Mouse (Mus musculus): ENCODE data around the gene Slc13a1. TPM values are rescaled to one million over a fixed set of nuclear protein-coding genes. Genes with fewer than 3 reads are reported as not detected.
A peak's percentile ranks its signal among the peaks of the same experiment; 100 is the strongest.

Gene Slc13a1
- polyA plus RNA-seq, 1 experiment from 2014 or later, result 0.12 TPM

DNA sequence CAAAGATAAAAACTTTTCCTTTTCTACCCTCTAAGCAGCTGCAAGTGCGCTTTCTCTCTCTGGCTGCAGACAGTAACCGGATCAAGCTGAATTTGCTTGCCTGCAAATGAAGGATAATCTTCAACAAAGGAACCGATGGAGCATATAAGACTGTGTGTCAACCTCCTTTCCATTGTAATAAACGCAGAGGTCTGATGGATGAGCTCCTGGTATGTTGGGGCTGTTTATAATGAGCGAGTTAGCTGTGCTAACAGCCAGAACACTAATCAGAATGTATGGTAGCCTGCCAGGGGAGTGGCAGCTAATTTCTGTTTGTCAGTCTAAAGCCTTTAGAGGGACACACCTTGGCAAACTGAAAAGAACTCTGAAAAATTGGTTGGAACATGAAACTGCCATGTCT is 62.2 kb downstream of the Slc13a1 start:
- Histone ChIP-seq H3K27ac (ENCODE audit: low read depth, low read length) (no peak overlapping the region), H3K9ac (replicated peaks; ENCODE audit: low read depth, low read length) (no peak overlapping the region), H3K4me3 (ENCODE audit: low read depth, low read length) (no peak overlapping the region), H3K4me2 (ENCODE audit: low read depth, low read length) (no peak overlapping the region), H3K4me1 (ENCODE audit: control insufficient read depth, insufficient read depth, low read length) (no peaks in the 10 kb centered on the region), H3K9me3 (ENCODE audit: control insufficient read depth, low read length) (no peaks in the 10 kb centered on the region; the same call in 1 of the 2 replicates), H3K36me3 (ENCODE audit: control insufficient read depth, insufficient read depth, low read length) (no peaks in the 10 kb centered on the region), H3K27me3 (ENCODE audit: control insufficient read depth, insufficient read depth, low read length) (no peaks in the 10 kb centered on the region)
- WGBS, result 12% methylated on average over 5 of the region's 5 CpGs
- peak; percentile 49; the same call in 1 of the 2 replicates for ATAC-seq (ENCODE audit: low read depth)

GRCm38 (mm10) chr6:24101281-24101680 is 66.6 kb downstream of the Slc13a1 start:
- Histone ChIP-seq H3K36me3 (ENCODE audit: control insufficient read depth, insufficient read depth, low read length) (no peaks in the 10 kb centered on the region), H3K4me2 (ENCODE audit: low read depth, low read length) (no peak overlapping the region), H3K27me3 (ENCODE audit: control insufficient read depth, insufficient read depth, low read length) (no peaks in the 10 kb centered on the region), H3K27ac (ENCODE audit: low read depth, low read length) (no peak overlapping the region), H3K4me3 (ENCODE audit: low read depth, low read length) (no peak overlapping the region), H3K9ac (replicated peaks; ENCODE audit: low read depth, low read length) (no peak overlapping the region), H3K4me1 (ENCODE audit: control insufficient read depth, insufficient read depth, low read length) (no peaks in the 10 kb centered on the region), H3K9me3 (ENCODE audit: control insufficient read depth, low read length) (no peaks in the 10 kb centered on the region)
- WGBS, result 84% methylated on average over 1 of the region's 1 CpGs
- ATAC-seq (ENCODE audit: low read depth), result no peak

- Histone ChIP-seq H3K36me3 (ENCODE audit: control insufficient read depth, insufficient read depth, low read length) (no peaks in the 10 kb centered on the region), H3K9ac (replicated peaks; ENCODE audit: low read depth, low read length) (no peak overlapping the region), H3K4me3 (ENCODE audit: low read depth, low read length) (no peak overlapping the region), H3K27me3 (ENCODE audit: control insufficient read depth, insufficient read depth, low read length) (no peaks in the 10 kb centered on the region), H3K9me3 (ENCODE audit: control insufficient read depth, low read length) (no peaks in the 10 kb centered on the region), H3K27ac (ENCODE audit: low read depth, low read length) (no peak overlapping the region), H3K4me2 (ENCODE audit: low read depth, low read length) (no peak overlapping the region), H3K4me1 (ENCODE audit: control insufficient read depth, insufficient read depth, low read length) (no peaks in the 10 kb centered on the region)
- no peak for ATAC-seq (ENCODE audit: low read depth)
- WGBS, result 27% methylated on average over 5 of the region's 5 CpGs
Measured at GRCm38 (mm10) chr6:24100705-24101104, 67.2 kb downstream of the Slc13a1 start.

DNA sequence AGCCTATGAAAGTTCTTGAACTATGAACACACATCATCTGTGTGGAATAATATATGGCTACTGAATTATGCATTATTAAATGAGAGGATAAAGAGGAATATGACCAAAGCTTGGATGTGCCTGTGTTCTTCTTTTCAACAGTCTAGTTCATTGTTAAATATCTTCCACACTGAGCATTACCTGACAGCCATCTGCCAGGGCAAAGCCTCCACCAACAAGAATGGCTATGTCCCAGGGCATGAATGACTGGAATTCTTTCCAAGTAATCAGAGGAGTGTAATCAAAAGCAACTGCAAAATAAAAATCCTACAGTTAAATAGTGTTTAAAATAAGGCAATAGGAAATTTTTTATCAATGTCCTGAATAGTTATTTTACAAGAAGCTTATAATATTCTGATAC is 70.5 kb downstream of the Slc13a1 start:
- Histone ChIP-seq H3K9ac (replicated peaks; ENCODE audit: low read depth, low read length) (no peak overlapping the region), H3K4me3 (ENCODE audit: low read depth, low read length) (no peak overlapping the region), H3K36me3 (ENCODE audit: control insufficient read depth, insufficient read depth, low read length) (no peaks in the 10 kb centered on the region), H3K27ac (ENCODE audit: low read depth, low read length) (no peak overlapping the region), H3K4me1 (ENCODE audit: control insufficient read depth, insufficient read depth, low read length) (no peaks in the 10 kb centered on the region), H3K27me3 (ENCODE audit: control insufficient read depth, insufficient read depth, low read length) (no peaks in the 10 kb centered on the region), H3K4me2 (ENCODE audit: low read depth, low read length) (no peak overlapping the region), H3K9me3 (ENCODE audit: control insufficient read depth, low read length) (no peaks in the 10 kb centered on the region)
- no peak for ATAC-seq (ENCODE audit: low read depth)

DNA sequence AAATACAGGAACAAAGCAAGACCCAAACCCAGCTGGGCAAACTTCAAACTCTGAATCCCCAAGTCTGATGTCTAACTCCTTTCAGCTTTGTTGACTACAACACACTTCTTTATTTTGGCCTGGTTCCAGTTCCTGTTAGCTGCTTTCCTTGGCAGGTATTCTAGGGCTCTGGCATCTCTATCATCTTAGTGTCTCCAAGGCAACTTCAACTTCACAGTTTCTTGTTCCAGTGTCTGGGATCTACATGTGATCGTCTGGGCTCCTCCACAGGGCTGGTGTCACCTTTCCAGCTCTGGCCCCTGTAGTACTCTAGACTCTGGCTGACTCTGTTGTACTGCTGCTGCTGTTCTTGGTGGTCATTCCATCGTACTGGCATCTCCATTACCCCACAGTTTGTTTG is 91.8 kb downstream of the Slc13a1 start:
- Histone ChIP-seq H3K9ac (replicated peaks; ENCODE audit: low read depth, low read length) (no peak overlapping the region), H3K4me3 (ENCODE audit: low read depth, low read length) (no peak overlapping the region), H3K4me2 (ENCODE audit: low read depth, low read length) (no peak overlapping the region), H3K4me1 (ENCODE audit: control insufficient read depth, insufficient read depth, low read length) (no peaks in the 10 kb centered on the region), H3K27me3 (ENCODE audit: control insufficient read depth, insufficient read depth, low read length) (no peaks in the 10 kb centered on the region), H3K9me3 (ENCODE audit: control insufficient read depth, low read length) (no peaks in the 10 kb centered on the region), H3K36me3 (ENCODE audit: control insufficient read depth, insufficient read depth, low read length) (no peaks in the 10 kb centered on the region), H3K27ac (ENCODE audit: low read depth, low read length) (no peak overlapping the region)
- ATAC-seq (ENCODE audit: low read depth), result no peak
- WGBS, result 82% methylated on average over 2 of the region's 2 CpGs

DNA sequence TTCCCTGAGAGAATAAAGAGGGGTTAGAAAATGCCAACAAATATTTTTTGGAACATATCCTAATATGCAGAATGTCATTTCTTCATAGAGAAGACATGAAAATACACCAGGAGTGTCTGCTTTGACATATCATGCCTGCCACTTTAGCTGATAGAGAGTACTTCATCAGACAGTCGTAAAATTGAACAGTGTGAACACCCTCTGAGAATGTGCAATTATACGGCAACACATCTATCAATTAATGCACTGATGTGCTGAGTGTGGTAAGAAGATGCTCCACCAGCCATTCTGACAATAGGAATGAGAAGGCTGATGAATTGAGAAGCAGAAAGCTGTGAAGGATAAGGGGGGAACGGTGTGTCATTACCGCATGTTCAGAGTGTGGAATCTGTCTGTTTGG is 95.1 kb downstream of the Slc13a1 start:
- no peak overlapping the region for H3K4me3 ChIP-seq (ENCODE audit: low read depth, low read length)
- H3K4me2 ChIP-seq (ENCODE audit: low read depth, low read length), result no peak overlapping the region
- H3K9ac ChIP-seq (replicated peaks; ENCODE audit: low read depth, low read length), result no peak overlapping the region
- no peaks in the 10 kb centered on the region for H3K4me1 ChIP-seq (ENCODE audit: control insufficient read depth, insufficient read depth, low read length)
- H3K27ac ChIP-seq (ENCODE audit: low read depth, low read length), result no peak overlapping the region
- no peaks in the 10 kb centered on the region for H3K27me3 ChIP-seq (ENCODE audit: control insufficient read depth, insufficient read depth, low read length)
- 0 out of 2 replicates have a peak, but pooled peaks have one; percentile 54 for ATAC-seq (ENCODE audit: low read depth)
- H3K36me3 ChIP-seq (ENCODE audit: control insufficient read depth, insufficient read depth, low read length), result no peaks in the 10 kb centered on the region
- no peaks in the 10 kb centered on the region for H3K9me3 ChIP-seq (ENCODE audit: control insufficient read depth, low read length)
- WGBS, result 59% methylated on average over 4 of the region's 4 CpGs

DNA sequence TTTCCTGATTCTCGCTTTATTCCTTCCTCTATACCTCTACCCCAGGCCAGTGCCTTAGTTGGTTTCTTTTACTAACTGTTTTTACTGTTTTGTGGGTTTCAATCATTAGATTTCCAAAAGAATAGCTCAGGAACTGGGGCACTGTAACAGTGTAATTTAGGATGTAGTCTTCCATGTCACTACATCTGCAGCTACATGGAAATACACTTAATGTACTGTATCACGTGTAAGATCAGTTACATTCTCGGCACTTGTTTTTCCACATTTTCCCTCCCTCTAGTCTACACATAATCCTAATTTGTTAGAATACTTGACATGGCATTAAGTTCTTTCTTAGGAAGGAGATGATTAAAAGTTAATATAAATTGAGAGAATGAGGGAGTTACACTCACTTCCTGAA is 108.1 kb downstream of the Slc13a1 start:
- WGBS, result 88% methylated on average over 3 of the region's 3 CpGs
- no peak overlapping the region for H3K9ac ChIP-seq (replicated peaks; ENCODE audit: low read depth, low read length)
- H3K9me3 ChIP-seq (ENCODE audit: control insufficient read depth, low read length), result no peaks in the 10 kb centered on the region
- H3K4me3 ChIP-seq (ENCODE audit: low read depth, low read length), result no peak overlapping the region
- H3K27me3 ChIP-seq (ENCODE audit: control insufficient read depth, insufficient read depth, low read length), result no peaks in the 10 kb centered on the region
- no peak overlapping the region for H3K4me2 ChIP-seq (ENCODE audit: low read depth, low read length)
- ATAC-seq (ENCODE audit: low read depth), result no peak
- H3K27ac ChIP-seq (ENCODE audit: low read depth, low read length), result no peak overlapping the region
- no peaks in the 10 kb centered on the region for H3K36me3 ChIP-seq (ENCODE audit: control insufficient read depth, insufficient read depth, low read length)
- H3K4me1 ChIP-seq (ENCODE audit: control insufficient read depth, insufficient read depth, low read length), result no peaks in the 10 kb centered on the region

DNA sequence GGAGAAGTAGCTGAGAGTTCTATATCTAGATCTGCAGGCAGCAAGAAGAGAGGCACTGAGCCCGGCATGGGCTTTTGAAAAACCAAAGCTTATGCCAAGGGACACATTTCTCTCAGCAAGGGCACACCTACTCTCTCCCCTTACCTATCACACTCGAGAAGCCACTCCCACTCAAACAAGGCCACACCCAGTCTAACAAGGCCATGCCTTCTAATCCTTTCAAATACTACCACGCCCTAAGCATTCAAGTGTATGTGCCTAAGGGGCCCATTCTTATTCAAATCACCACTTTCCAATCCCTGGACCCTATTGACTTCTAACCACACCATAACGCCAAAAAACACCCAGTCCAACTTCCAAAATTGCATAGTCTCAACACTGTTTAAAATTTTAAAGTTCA is 112.8 kb downstream of the Slc13a1 start:
- no peak overlapping the region for H3K4me2 ChIP-seq (ENCODE audit: low read depth, low read length)
- H3K4me1 ChIP-seq (ENCODE audit: control insufficient read depth, insufficient read depth, low read length), result no peaks in the 10 kb centered on the region
- WGBS, result 91% methylated on average over 4 of the region's 4 CpGs
- no peak for ATAC-seq (ENCODE audit: low read depth)
- no peaks in the 10 kb centered on the region for H3K9me3 ChIP-seq (ENCODE audit: control insufficient read depth, low read length)
- no peak overlapping the region for H3K4me3 ChIP-seq (ENCODE audit: low read depth, low read length)
- no peaks in the 10 kb centered on the region for H3K36me3 ChIP-seq (ENCODE audit: control insufficient read depth, insufficient read depth, low read length)
- H3K27ac ChIP-seq (ENCODE audit: low read depth, low read length), result no peak overlapping the region
- no peaks in the 10 kb centered on the region for H3K27me3 ChIP-seq (ENCODE audit: control insufficient read depth, insufficient read depth, low read length)
- no peak overlapping the region for H3K9ac ChIP-seq (replicated peaks; ENCODE audit: low read depth, low read length)

GRCm38 (mm10) chr6:24054086-24054710 is 113.7 kb downstream of the Slc13a1 start:
- no peak for ATAC-seq (ENCODE audit: low read depth)
- Histone ChIP-seq H3K4me2 (ENCODE audit: low read depth, low read length) (no peak overlapping the region), H3K4me1 (ENCODE audit: control insufficient read depth, insufficient read depth, low read length) (no peaks in the 10 kb centered on the region), H3K27ac (ENCODE audit: low read depth, low read length) (no peak overlapping the region), H3K27me3 (ENCODE audit: control insufficient read depth, insufficient read depth, low read length) (no peaks in the 10 kb centered on the region), H3K36me3 (ENCODE audit: control insufficient read depth, insufficient read depth, low read length) (no peaks in the 10 kb centered on the region), H3K9me3 (ENCODE audit: control insufficient read depth, low read length) (no peaks in the 10 kb centered on the region), H3K9ac (replicated peaks; ENCODE audit: low read depth, low read length) (no peak overlapping the region), H3K4me3 (ENCODE audit: low read depth, low read length) (no peak overlapping the region)
- WGBS, result 92% methylated on average over 9 of the region's 9 CpGs

Measured in neural tube, embryonic 14.5 days (tissue).